Mouse (Mus musculus): ENCODE measurements around the gene Twnk.

Twnk gene

GRCm38 (mm10) chr19:45049523-45049922, 44.1 kb downstream of the Twnk start:
- no peak for DNase-seq (ENCODE audit: low spot score)

- no peak for DNase-seq (ENCODE audit: low spot score)
These were observed 48.0 kb downstream of the Twnk start for GRCm38 (mm10) chr19:45053451-45053850.

GRCm38 (mm10) chr19:45054892-45055690, 49.6 kb downstream of the Twnk start:
- DNase-seq (ENCODE audit: low spot score): no peak

GRCm38 (mm10) chr19:45056364-45056763, 50.9 kb downstream of the Twnk start:
- peak; percentile 81 for DNase-seq (ENCODE audit: low spot score)

- no peak for DNase-seq (ENCODE audit: low spot score)
These were observed 51.6 kb downstream of the Twnk start for GRCm38 (mm10) chr19:45056908-45057698.

GRCm38 (mm10) chr19:45057724-45058112, 52.3 kb downstream of the Twnk start:
- no peak for DNase-seq (ENCODE audit: low spot score)

- DNase-seq (ENCODE audit: low spot score): peak; percentile 94
These were observed 52.8 kb downstream of the Twnk start for GRCm38 (mm10) chr19:45058113-45058839.

- no peak for DNase-seq (ENCODE audit: low spot score)
These were observed 53.4 kb downstream of the Twnk start for GRCm38 (mm10) chr19:45058841-45059240.

All from MN1 (cell line).